Mouse (Mus musculus) CH12F3 (cell line): ENCODE results near the gene Prrc2a.

ENCODE experiments used
- in situ Hi-C: fragments of 300-500 bp; cut with MboI; formaldehyde crosslinking; loops from 2 replicates; pipeline ENCODE4 v1.14.3; 2020; ENCODE audit warnings: low sequenced_read_pairs

Prrc2a gene

DNA sequence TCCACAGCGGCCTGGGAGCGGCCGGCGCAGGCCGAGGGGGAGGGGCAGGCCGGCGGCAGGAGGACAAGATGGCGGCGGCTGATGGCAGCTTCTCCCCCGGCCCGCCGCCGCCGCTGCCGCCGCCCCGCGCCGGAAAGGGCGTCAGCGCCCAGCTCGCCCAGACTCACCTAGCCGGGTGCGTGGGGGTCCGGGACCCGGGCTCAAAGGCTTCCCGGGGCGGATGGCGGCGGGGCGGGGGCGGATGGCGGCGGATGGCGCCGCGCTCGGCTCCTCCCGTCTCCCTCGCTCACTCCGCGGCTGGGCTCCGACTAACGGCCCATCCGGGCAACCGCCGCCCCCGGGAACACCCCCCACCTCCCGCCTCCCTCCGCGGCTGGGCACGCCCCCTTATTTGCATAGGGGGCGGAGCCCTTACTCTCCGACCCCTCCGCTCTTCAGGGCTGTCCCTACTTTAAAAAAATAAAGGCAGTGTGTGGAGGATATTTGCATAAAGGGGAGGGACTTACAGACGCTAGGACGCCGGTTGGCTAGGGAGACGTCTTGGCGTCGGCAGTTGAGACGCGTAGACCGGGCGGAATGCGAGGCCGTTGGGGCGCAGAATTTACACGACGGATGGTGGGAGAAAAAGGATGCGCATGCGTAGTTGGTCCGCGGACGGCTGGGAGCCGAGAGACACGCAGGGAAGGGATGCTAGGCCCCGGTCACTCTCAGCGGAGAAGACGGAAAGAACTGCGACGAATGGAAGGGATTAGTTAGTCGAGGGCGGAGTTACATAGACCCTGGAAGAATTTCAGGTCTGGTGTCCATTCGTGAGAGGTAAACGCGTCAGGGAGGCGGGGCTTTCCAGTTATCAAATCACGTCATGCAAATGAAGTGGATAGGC is at the start of gene Prrc2a:
TSS of gene Prrc2a (minus strand) at position 330 of the 883 bp plus-strand sequence.
- in situ Hi-C loops, result loop anchor here (5.0 kb wide), 1 partner anchor 67 kb away; the partner anchor contains the start of gene Atp6v1g2

DNA sequence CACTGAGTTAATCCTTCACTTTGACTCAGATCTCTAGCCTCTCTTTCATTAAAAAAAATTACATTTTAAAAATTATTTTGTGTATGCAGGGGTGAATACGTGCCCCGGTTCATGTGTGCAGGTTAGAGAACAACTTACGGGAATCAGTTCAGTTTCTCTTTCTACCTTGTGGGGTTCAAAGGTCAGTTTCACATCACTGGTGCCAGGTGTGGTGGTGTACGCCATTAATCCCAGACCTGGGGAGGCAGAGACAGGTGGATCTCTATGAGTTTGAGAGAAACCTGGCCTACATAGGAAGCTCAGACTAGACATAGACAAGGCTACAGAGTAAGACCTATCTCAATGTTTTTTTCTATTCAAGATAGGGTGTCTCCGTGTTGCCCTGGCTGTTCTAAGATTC is 48.4 kb upstream of the Prrc2a start:
- in situ Hi-C loops, result no loop called here

DNA sequence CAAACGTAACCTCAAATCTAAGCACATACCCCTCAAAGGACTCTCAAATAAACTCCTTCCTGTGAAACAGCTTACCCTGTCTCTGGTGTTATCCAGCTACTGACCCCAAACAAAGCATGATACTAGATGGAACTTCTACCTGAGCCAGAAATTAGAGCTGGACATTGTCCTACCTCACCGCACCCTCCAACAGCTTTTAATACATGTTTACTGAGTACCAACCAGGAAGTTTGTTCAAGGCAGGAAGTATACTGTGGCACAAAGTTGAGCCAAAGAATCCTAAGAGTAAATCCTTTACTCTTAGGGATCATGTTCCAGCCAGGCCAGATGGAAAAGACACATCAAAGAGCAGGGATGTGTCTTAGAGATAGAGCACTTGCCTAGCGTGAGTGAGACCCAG is 45.9 kb upstream of the Prrc2a start:
- in situ Hi-C loops, result no loop called here

DNA sequence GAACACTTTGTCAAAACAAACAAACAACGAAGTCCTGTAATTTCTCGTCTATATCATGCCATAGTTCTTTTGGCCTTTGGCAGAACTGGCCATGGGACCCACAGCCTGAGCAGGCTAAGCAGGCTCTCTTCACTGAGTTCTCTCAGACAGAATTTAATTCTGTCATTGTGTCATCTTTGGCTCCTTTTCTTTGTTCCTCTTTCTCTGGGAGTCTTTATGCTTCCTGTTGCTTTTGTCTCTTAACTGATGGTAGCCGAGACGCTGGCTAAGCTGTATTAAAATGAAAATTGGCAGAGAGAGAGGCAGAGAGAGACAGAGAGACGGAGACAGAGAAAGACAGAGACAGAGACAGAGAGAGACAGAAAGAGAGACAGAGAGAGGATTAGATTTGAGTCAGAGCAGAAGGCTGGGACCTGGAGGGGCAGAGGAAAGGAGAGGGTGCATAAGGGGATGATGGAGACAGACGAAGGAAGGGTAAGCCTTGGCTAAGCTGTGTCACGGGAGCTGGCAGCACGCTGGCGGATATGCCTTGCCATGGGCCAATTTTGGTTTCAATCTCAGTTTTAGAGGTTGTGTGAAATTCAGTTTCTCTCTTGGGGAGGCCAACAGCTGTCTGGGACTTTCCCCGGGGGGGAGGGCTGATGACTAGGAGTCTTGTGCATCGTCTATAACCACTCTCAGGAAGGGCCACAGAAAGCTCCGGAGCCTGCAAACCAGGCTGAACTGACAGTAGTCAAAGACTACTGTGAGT is 45.3 kb upstream of the Prrc2a start:
- in situ Hi-C loops, result no loop called here

DNA sequence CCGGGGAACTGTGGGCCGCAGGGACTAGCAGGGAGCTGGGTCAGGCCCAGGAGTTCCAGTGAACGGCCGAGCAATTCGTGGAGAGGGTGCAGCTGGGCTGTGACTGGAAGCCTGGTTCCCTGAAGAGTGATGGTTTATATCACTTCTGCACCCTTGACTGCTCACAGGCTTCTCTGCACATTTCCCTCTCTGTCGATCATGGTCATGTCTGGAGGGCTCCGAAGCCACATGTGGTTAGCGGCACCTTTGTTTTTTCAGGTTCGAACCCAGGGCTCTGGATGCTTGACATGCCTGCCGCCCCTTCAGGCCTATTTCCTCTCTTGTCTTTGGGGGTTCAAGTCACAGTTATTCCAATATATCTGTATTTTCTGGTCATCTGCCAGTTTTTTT is 40.7 kb upstream of the Prrc2a start:
- in situ Hi-C loops, result no loop called here

DNA sequence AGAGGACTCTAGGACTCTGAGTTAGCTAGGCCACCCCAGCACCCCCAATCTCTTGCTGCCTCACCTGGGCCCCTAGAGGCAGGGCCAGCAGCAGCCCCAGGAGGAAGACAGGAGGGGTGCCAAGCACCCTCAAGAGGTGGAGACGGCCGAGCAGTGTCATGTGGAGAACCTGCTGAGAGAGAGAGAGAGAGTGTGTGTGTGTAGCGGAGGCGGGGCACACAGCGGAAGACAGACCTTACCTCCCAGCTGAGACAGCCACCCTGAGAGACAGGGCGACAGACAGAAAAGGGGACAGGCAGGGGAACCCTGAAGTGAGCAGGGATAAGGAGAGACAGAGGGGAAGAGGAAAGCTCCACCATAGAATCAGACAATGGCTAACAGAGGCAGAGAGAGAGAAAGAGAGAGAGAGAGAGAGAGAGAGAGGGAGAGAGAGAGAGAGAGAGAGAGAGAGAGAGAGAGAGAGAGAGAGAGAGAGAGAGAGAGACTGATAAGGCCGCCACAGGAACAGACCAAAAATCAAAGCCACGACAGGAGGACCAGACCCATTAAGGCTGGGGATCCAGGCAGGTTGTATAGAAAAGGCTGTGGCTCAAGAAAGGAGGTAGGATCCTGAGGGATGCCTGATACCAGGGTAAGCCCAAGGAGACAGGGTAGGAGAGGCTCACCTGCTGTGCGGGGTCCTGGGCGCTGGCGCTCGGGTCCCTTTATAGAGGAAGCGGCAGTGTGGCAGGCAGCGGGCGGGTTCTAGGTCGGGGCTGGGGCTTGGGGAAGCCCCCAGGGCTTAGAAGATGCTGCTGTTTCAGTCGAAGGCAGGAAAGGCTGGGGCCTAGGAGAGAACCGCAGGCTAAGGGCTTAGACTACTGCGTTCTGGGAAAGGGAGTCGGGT is 40.0 kb upstream of the Prrc2a start, which contains the start of gene Lta:
TSS of gene Lta (minus strand) at position 858 of the 886 bp plus-strand sequence.
- in situ Hi-C loops, result no loop called here

DNA sequence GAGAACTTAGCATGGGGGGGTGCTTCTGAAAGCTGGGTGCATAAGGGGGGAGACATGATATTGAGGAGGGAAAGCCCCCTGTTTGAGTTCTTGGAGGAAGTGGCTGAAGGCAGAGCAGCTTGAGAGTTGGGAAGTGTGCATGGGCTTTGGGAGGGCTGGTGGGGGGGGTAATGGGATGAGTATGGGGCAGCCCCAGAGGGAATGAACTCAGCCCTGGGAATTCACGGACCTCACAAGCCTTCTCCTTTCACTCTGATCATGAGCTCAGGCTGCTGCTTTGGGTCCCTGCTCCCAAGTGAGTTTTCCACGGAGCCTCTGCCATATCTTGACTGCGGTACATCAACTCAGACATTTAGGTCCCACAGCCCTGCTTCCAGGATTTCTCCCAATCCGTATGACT is 37.7 kb upstream of the Prrc2a start:
- in situ Hi-C loops, result no loop called here

DNA sequence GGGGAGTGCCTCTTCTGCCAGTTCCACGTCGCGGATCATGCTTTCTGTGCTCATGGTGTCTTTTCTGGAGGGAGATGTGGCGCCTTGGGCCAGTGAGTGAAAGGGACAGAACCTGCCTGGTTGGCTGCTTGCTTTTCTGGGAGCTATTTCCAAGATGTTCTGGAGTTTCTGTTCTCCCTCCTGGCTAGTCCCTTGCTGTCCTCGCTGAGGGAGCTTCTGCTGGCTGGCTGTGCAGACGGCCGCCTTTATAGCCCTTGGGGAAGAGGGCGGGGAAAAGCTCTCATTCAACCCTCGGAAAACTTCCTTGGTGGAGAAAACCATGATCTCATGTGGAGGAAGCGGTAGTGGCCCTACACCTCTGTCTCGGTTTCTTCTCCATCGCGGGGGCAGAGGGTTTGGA is 37.1 kb upstream of the Prrc2a start, which contains the start of gene Tnf:
TSS of gene Tnf (minus strand) at position 221 of the 400 bp plus-strand sequence.
- in situ Hi-C loops, result no loop called here

DNA sequence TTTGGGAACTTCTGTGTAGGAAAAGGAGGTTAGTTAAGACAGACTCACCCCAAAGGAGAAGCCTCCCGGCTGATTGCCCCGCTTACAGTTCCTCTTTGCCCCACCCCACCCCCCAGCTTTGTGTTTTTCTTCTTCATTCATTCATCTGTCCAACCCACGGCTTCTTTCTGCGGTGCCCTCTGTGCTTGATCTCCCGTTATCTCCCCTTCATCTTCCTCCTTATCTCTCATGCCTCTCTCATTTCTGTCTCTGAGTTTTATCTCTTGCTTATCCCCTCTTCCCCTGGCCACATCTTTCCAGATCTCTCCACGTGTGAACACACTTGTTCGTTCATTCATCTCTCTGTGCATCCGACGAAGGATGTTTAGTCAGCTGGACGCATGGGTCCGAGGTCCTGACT is 36.4 kb upstream of the Prrc2a start:
- in situ Hi-C loops, result no loop called here

DNA sequence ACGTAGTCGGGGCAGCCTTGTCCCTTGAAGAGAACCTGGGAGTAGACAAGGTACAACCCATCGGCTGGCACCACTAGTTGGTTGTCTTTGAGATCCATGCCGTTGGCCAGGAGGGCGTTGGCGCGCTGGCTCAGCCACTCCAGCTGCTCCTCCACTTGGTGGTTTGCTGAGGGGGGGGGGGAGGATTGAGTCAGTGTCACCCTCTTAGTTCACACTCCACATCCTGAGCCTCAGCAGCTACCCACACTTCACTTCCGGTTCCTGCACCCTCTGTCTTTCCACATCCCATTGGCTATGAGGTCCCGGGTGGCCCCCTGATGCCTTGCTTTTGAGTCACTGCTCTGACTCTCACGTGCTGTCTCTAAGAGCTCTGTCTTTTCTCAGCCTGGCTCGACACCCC is 35.7 kb upstream of the Prrc2a start:
- in situ Hi-C loops, result no loop called here

DNA sequence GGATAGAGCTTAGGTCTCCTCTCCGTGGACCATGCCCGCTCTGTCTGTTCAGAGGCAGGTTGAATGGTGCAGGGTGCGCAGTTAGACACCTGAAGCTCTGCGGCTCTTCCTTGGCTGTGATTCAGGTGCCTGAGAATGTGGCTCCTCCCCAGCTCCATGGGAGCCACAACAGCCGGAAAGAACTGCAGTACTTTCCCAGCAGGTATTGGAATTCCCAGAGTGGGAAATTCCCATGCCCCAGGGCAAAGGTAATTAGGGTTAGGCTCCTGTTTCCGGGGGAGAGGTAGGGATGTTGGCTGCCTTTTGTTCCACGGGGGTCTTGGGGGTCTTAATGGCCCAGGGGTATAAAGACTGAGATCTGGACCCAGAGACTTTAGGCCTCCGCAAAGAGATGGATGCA is 34.2 kb upstream of the Prrc2a start:
- in situ Hi-C loops, result no loop called here

DNA sequence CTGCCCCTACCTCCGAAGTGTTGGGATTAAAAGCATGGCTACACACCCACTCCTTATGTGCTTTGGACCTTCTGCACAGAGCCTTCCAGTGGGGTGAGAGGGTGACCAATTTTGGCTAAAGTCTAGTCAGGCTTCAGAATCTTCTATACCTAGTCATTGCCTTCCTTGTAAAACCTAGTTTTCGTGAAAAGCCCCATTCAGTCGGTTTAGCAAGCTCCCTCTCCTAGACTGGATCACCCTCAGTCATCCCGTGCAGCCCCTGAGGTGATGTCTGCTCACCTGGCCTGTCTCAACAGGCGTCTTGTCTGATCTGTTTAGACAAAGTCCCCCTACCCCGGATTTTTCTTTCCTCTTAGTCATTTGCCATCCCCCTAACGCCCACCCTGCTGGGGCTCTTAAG is 33.3 kb upstream of the Prrc2a start:
- in situ Hi-C loops, result no loop called here

DNA sequence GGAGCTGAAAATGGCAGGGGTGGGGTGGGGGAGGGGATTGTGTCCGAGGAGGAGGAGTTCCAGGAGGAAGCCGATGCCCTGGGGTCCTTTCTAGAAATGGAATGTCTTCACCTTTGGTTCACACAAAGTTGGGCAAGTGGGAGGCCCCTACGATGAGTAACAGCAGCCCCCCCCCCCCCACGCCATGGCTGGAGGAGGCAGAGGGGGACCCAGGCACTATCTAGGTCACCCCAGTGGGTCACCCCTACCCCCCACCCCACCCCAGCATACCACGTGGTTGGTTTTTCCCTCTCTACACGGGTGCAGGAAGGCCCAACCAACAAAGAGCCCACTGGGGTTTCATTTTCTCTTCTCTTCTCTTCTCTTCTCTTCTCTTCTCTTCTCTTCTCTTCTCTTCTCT is 32.4 kb upstream of the Prrc2a start:
- in situ Hi-C loops, result no loop called here

DNA sequence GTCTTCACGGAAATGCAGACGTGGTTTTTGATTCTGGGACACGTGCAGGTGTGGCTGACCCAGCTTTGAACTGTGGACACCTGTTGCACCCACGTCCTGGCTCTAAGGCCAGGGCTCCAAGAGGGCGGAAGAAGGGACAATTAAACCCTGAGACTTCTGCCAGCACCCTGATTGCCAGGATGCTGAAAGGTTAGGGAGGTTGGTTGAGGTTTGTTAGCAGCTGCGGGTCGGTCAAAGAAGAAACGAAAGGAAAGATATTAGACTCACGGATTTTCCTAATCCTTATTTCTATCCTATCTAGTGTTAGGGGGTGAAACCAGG is 31.6 kb upstream of the Prrc2a start:
- in situ Hi-C loops, result no loop called here

DNA sequence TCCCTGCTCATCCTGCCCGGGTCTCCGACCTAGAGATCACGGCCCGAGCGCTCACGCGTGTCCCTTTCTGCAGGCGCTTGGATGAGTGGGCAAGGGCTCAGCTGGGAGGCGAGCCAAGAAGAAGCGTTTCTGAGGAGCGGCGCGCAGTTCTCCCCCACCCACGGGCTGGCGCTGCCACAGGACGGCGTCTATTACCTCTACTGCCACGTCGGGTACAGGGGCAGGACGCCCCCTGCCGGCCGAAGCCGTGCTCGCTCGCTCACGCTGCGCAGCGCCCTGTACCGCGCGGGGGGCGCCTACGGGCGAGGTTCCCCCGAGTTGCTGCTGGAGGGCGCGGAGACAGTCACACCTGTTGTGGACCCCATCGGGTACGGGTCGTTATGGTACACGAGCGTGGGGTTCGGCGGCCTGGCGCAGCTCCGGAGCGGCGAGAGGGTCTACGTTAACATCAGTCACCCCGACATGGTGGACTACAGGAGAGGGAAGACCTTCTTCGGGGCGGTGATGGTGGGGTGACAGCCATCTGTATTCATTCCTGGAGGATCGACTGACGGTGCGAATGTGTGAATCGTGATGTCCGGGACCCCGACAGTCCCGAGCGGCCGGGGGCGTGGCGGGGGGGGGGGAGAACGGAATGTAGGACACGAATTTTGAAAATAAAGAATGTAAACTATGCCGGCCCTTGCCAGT is 31.1 kb upstream of the Prrc2a start:
- in situ Hi-C loops, result no loop called here

DNA sequence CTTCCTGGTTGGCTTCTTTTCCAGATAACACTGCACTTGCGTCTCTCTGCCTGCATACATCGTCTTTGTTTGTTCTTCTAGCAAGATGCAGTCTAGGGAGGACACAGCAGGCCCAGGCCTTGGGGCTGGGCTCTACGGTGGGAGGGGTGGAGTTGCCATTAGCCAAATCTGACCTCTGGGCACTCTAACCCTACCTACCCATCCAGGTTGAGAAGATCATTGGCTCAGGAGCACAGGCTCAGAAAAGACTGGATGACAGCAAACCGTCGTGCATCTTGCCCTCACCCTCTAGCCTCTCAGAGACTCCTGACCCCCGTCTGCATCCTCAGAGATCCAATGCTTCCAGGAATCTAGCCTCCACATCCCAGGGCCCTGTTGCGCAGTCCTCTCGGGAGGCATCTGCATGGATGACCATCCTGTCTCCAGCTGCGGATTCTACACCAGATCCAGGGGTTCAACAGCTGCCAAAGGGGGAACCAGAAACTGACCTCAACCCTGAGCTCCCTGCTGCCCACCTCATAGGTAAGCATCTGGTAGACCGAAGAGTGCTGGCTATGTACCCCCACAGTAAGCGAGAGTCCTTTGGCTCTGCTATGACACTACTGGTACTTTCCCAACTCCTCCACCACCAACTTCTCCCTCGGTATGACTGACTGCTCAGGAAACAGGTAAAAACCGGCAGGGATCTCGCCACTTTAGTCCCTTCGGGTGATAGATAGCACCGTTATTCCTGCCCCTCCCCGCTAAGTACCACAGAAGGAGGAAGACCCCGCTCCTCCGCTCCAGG is 30.3 kb upstream of the Prrc2a start:
- in situ Hi-C loops, result no loop called here

DNA sequence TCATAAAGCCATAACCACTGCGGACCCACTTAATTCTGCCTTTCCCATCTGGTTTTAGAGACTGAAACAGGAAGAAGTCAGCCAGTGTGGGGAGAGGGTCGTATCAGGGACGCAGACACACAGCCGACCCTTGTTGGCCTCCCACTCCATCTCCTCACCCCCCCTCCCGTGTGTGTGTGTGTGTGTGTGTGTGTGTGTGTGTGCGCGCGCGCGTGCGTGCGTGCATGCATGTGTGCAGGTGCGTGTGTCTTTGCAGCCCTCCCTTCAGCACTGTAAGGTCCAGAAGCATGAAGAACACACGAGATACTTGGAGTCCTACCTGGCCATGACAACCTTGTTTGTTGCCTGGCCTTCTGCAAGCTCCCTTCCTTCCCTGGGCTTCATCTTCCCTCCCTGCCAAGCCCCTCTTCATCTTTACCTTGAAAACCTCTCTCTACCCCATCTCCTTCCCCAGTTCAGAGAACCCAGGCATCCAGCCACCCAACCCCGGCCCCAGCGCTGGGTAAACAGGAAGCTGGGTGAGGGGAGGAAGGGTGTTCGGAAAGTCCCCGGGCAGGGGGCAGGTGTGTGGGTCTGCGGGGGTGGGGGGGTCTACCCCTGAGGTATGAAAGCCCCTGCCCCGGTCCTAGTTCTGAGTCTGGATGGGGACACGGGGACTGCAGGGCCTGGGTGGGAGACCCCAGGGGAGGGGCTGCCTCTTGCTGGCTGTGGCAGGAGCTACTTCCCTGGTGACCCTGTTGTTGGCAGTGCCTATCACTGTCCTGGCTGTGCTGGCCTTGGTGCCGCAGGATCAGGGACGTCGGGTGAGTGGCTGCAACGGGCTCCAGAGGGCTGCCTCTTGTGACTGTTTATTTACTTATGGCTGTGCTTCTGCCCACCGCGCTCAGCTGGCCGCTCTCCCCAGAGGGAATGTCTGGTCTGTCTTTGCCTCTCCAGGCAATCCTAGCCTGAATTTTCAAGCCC is 29.5 kb upstream of the Prrc2a start, which contains the start of gene Ltb:
TSS of gene Ltb (plus strand) at position 559 of the 963 bp plus-strand sequence.
- in situ Hi-C loops, result no loop called here

DNA sequence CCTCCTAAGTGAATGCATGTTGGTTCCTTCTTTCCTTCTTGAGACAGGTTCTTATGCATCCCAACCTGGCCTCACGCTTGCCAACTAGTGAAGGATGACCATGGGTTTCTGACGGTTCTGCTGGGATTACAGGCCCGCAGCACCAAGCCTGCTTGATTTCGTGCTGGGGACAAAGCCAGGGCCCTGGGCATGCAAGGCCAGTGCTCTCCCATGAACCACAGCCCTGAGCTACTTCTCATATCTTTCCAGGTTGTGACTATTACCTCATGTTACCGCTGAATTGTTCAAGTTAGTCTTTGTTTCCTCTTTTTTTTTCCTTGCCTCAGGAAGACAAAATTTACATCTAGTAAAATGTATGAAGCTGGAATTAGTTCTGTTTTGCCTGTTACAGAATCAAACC is 28.2 kb upstream of the Prrc2a start:
- in situ Hi-C loops, result no loop called here

DNA sequence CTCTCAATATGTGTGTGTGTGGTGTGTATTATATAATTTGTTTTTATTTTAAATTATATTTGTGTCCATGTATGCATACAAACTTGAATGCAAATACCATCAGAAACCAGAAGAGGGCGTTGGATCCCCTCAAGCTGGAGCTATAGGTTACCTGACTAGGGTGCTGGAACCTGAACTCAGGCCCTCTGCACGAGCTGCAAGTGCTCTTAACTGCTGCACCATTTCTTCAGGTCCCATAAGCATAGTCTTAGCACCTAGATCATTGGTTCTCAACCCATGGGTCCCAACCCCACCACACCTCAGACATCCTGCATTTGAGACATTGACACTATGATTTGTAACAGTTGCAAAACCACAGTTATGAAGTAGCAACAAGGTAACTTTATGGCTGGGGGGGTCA is 27.0 kb upstream of the Prrc2a start:
- in situ Hi-C loops, result no loop called here
